Mouse (Mus musculus) midbrain, embryonic 12.5 days (tissue): ENCODE results near the gene Mup1. TPM values are rescaled to one million over a fixed set of nuclear protein-coding genes. Genes with fewer than 3 reads are reported as not detected.
"Not testable (repeated sequence)": the region's sequence is repeated elsewhere in the genome, so short reads cannot be mapped to it uniquely, and the experiment has no call there.

ENCODE experiments used
- ATAC-seq: fragments of 200-750 bp; cut with Nextera tagmentation; 2 replicates; pipeline ENCODE4 v1.8.0; 2017; ENCODE audit warnings: low read depth, moderate TSS enrichment, moderate library complexity; ENCODE audit not compliant: low FRiP score
- H3K27ac ChIP-seq: fragments of 300-500 bp; sonication (generic); replicated peaks from 2 replicates; pipeline ENCODE4 v1.5.1; 2016; ENCODE audit warnings: mild to moderate bottlenecking
- H3K27me3 ChIP-seq: fragments of 300-500 bp; sonication (generic); 2 replicates; pipeline ENCODE4 v1.6.1; 2016; ENCODE audit warnings: mild to moderate bottlenecking
- H3K36me3 ChIP-seq: fragments of 300-500 bp; sonication (generic); 2 replicates; pipeline ENCODE4 v1.6.1; 2016
- H3K4me1 ChIP-seq: fragments of 300-500 bp; sonication (generic); 2 replicates; pipeline ENCODE4 v1.6.1; 2016
- H3K4me2 ChIP-seq: fragments of 300-500 bp; sonication (generic); replicated peaks from 2 replicates; pipeline ENCODE4 v1.6.1; 2016; ENCODE audit warnings: mild to moderate bottlenecking, moderate library complexity
- H3K4me3 ChIP-seq: fragments of 300-500 bp; sonication (generic); 2 replicates; pipeline ENCODE4 v1.5.1; 2016; ENCODE audit warnings: mild to moderate bottlenecking
- H3K9ac ChIP-seq: fragments of 300-500 bp; sonication (generic); replicated peaks from 2 replicates; pipeline ENCODE4 v1.6.1; 2016; ENCODE audit warnings: mild to moderate bottlenecking, moderate library complexity
- H3K9me3 ChIP-seq: fragments of 300-500 bp; sonication (generic); 2 replicates; pipeline ENCODE4 v1.6.1; 2016; ENCODE audit warnings: mild to moderate bottlenecking
- WGBS: fragments of 180-500 bp; shearing (Covaris S2); methylation state at CpG from one replicate; pipeline ENCODE4 v1.1.7; 2016; 5-methylcytosine and 5-hydroxymethylcytosine counted together
- polyA plus RNA-seq: library from polyadenylated mRNA; unstranded; fragments of >200 nt; fragmentation: Nextera tagmentation; extraction: Ambion mirVana; gene quantifications from 2 replicates; pipeline ENCODE4 v1.2.1, GENCODE M21; 2016

Gene Mup1
- polyA plus RNA-seq = not detected in 2 replicates

GRCm38 (mm10) chr4:60501860-60502259 lies at the start of gene Mup1:
TSS of gene Mup1 (minus strand) at chr4:60501960.
- H3K9ac ChIP-seq, H3K36me3 ChIP-seq, H3K4me1 ChIP-seq, H3K4me2 ChIP-seq, H3K27me3 ChIP-seq, H3K4me3 ChIP-seq, H3K27ac ChIP-seq, H3K9me3 ChIP-seq, ATAC-seq: not testable (repeated sequence)
- WGBS = 85% methylated on average over 2 of the region's 4 CpGs

Other genes with a start within 250 kb of the Mup1 start
- not detected in 2 replicates for gene Mup9, start 80.0 kb downstream of the Mup1 start, polyA plus RNA-seq
- not detected in 2 replicates for gene Mup10, start 80.2 kb upstream of the Mup1 start, polyA plus RNA-seq
- gene Mup11, start 160.5 kb upstream of the Mup1 start, polyA plus RNA-seq = not detected in 2 replicates
- not detected in 2 replicates for gene Mup12, start 239.4 kb upstream of the Mup1 start, polyA plus RNA-seq